Mouse (Mus musculus) left cerebral cortex, adult 6 months (tissue): Measurements from ENCODE around the gene Hdhd5. TPM values are rescaled to one million over a fixed set of nuclear protein-coding genes. Genes with fewer than 3 reads are reported as not detected.

Source experiments
- long read RNA-seq, 2 experiments: library from polyadenylated mRNA; unstranded; transcript quantifications; one replicate each; pipeline ENCODE4 v2.0.0; 2019 to 2020
- polyA plus RNA-seq: library from polyadenylated mRNA; unstranded; fragments of <200 nt; fragmentation: Nextera tagmentation; gene quantifications from 2 replicates; pipeline ENCODE4 v1.2.3, GENCODE M21; 2021

The Hdhd5 gene
- polyA plus RNA-seq, result 8.2 and 11.2 TPM in 2 replicates
- long read RNA-seq, experiment 1, transcript Hdhd5-201 (8 exons, 1,928 nt), result major isoform, 22 of 88 reads
- long read RNA-seq, experiment 1, partial matches to known transcripts, result 5 of 88 reads
- long read RNA-seq, experiment 1, other reads (novel, unspliced or antisense), result 61 of 88 reads
- long read RNA-seq, experiment 2, partial matches to known transcripts, result 4 of 15 reads
- long read RNA-seq, experiment 2, other reads (novel, unspliced or antisense), result 9 of 15 reads

DNA sequence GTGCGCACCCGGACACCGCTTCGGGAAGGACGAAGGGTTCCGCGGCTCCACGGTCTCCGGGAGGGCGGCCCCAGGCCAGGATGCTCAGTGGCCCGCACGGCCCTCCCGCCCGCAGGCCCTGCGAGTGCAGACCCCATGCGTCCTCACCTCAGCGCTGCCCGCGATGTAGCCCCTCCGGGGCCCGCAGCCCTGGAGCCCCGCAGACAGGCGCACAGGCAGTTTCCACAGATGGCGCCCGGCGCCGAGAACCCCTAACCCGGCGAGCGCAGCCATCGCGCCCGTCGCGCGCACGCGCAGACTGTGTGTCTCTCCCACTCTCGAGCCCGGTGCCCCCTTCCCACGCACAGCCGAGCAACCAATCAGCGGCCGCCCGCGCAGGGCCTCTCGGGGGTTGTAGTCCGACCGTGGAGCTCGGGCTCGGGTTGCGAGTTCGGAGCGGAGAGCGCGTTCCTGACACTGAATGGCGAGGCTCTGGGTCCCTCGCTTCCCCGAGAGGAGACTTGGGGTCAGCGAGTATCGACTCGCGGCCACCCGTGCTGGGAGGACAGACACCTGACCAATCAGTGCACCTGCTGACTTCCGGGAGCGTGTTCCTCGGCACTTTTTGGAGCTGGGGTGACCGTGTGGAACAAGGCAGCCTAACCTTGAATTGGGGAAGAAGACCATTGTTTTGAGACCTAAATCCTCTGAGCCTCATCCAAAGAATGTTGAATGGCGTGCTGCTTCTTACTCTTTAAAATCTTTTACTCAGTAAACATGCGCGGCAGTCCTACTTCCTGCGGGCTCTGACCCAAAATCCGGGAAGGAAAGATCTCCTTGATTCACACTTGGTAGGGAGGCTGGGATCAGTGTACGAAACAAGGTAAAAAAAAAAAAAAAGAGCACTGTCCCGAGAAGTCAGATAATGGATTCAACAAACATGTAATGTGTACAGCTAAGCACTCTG lies at the start of gene Hdhd5:
TSS of gene Hdhd5 (minus strand) at position 300 of the 946 bp plus-strand sequence.

DNA sequence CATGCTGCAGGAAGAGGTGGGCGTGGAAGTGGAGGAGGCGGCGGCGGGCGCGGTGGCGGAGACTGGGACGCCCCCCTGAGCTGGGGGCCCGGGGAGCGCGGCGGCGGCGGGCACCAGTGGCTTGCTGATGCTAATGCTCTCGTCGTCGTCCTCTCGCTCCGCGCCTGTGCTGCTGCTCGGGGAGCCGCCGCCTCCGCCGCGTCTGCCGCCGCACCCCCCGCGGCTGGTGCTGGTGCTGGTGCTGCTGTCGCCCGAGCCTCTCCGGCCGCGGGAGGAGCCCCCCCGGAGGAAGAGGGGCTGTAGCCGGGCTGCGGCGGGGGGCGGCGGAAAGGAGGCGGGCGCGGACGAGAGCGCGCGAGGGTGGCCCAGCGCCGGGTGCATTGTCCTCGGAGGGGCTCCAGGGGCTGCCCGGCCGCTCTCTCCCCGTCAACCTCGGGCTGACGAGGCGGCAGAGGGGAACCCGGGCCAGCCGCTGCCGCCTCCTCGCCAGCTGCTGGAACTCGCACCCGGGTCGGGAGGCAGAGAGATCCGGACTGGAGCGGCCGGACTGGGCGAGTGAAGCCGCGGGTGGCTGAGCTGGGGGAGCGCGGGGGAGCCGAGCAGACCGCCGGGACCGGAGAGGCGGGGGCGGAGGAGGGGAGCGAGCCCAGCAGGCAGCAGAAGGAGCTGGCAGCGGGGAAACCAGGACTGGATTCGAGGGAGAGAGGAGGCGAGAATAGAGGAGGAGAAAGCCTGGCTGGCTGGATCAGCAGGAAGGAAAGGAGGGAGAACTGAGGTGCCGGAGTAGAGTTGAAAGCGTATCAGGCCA lies 37.5 kb downstream of the Hdhd5 start, which contains the start of gene Tmem121b:
TSS of gene Tmem121b (minus strand) at position 434 of the 808 bp plus-strand sequence.

DNA sequence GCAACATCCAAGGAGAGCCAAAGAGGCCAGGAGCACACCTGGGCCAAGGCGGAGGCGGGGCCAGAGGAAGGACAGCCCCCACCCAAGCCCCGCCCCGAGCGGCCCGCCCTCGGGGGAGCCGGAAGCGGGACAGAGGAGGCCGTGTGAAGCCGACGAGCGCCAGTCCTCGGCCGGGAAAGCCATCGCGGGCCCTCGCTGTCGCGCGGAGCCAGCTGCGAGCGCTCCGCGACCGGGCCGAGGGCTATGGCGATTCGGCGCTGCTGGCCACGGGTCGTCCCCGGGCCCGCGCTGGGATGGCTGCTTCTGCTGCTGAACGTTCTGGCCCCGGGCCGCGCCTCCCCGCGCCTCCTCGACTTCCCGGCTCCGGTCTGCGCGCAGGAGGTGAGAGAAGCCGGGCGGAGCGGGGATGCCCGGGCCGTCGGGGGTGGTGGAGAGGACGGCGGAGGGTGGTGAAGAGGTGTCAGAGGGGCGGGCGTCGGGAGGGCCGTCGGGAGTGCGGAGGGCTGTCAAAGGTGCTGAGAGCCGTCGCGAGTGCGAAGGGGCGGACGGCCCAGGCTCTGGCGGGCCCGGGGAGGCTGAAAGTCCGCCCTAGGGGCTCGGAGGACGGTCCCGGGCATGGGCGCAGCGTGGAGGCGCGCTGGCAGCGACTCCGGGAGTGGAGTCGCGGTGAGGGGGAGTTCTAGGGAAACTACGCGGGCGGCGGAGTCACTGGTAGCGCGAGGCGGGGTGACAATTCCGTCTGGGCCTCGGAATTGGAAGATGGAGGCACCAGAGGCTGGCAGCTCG lies 67.8 kb downstream of the Hdhd5 start, which contains the start of gene Il17ra:
TSS of gene Il17ra (plus strand) at position 162 of the 786 bp plus-strand sequence.

Other genes with a start within 250 kb of the Hdhd5 start
- gene D330020A13Rik, start 237.0 kb downstream of the Hdhd5 start, polyA plus RNA-seq, result 0.14 TPM in 1 of 2 replicates, not detected in the other
- 0.11 and 0.26 TPM in 2 replicates for gene B4galnt3, start 236.8 kb downstream of the Hdhd5 start, polyA plus RNA-seq
- gene Kdm5a, start 167.2 kb downstream of the Hdhd5 start, polyA plus RNA-seq, result 11.0 and 12.1 TPM in 2 replicates
- 3.7 and 4.2 TPM in 2 replicates for gene Ccdc77, start 166.9 kb downstream of the Hdhd5 start, polyA plus RNA-seq
- 8.0 and 11.2 TPM in 2 replicates for gene Il17ra, start 68.1 kb downstream of the Hdhd5 start, polyA plus RNA-seq
- gene Tmem121b, start 37.5 kb downstream of the Hdhd5 start, polyA plus RNA-seq, result 3.8 and 7.1 TPM in 2 replicates
- gene Cecr2, start 135.1 kb upstream of the Hdhd5 start, polyA plus RNA-seq, result 0.44 and 1.4 TPM in 2 replicates
- 46.0 and 63.1 TPM in 2 replicates for gene Slc25a18, start 242.3 kb upstream of the Hdhd5 start, polyA plus RNA-seq